Mouse (Mus musculus): ENCODE results near the gene Prnp.

GRCm38 (mm10) chr2:131906846-131907245 lies 2.9 kb upstream of the Prnp start:
- TF ChIP-seq CTCF (IDR thresholded peaks at IDR 0.05; ENCODE audit: low read depth), result no peak
- no peak for TF ChIP-seq EP300 (optimal IDR thresholded peaks at IDR 0.05)

Measured in stomach, postnatal 0 days (tissue).